16 mouse cellular contexts compared by ENCODE assay signal in the genomic region with DNA sequence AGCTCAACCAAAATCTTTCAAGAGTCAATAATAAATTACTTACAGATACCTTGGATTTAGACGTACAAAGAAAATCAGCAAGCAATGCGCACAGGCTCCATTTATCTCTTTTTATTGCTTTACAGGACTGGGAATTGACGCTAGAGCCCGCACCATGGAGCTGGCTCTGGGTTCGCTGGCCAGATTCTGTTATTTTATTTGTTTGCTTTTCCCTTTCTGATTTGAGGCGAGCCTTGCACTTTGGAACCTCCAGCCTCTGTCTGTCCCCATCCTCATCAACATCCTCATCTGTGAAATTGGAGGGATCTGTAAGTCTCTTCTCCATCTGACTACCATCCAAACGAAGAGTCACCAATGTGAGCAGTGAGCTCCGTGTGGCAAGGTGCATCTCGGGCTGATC.
"Had no signal": no experiment of that assay in that cellular context is flagged by ENCODE, and none has a peak within 500 bp of the region (broad histone marks: within the 10 kb centered on the region; RNA-seq: fewer than 3 reads in every experiment).

No protein-coding gene starts in this region.

- H3K4me1 ChIP-seq: neural tube, embryonic 13.5 days; neural tube, embryonic 15.5 days; stomach, embryonic 15.5 days had no signal

- DNase-seq: retina, postnatal 1 day; right cerebral cortex, adult 18-20 months; right cerebral cortex, postnatal 14 days; right cerebral cortex, postnatal 25 days; right cerebral cortex, postnatal 4 days; spleen, adult 18-20 months; thymus, adult 18-20 months; thymus, adult 2 months; thymus, postnatal 14 days; thymus, postnatal 25 days; thymus, postnatal 36 days; thymus, postnatal 4 days had no signal

- H3K9ac ChIP-seq: neural tube, embryonic 13.5 days; neural tube, embryonic 15.5 days; stomach, embryonic 15.5 days had no signal

- H3K4me3 ChIP-seq: neural tube, embryonic 13.5 days; neural tube, embryonic 15.5 days; stomach, embryonic 15.5 days had no signal

- H3K9me3 ChIP-seq: neural tube, embryonic 13.5 days; neural tube, embryonic 15.5 days; stomach, embryonic 15.5 days had no signal

- H3K27ac ChIP-seq: neural tube, embryonic 13.5 days; neural tube, embryonic 15.5 days; stomach, embryonic 15.5 days; stomach, postnatal 0 days had no signal

- H3K36me3 ChIP-seq: neural tube, embryonic 13.5 days; neural tube, embryonic 15.5 days; stomach, embryonic 15.5 days had no signal

- H3K4me2 ChIP-seq: neural tube, embryonic 13.5 days; neural tube, embryonic 15.5 days; stomach, embryonic 15.5 days had no signal

- H3K27me3 ChIP-seq: neural tube, embryonic 13.5 days; neural tube, embryonic 15.5 days; stomach, embryonic 15.5 days had no signal
